Mouse (Mus musculus): ENCODE results near the gene Cntn6. TPM values are rescaled to one million over a fixed set of nuclear protein-coding genes. Genes with fewer than 3 reads are reported as not detected.

Cntn6 gene
- polyA plus RNA-seq, 1 experiment: not detected

DNA sequence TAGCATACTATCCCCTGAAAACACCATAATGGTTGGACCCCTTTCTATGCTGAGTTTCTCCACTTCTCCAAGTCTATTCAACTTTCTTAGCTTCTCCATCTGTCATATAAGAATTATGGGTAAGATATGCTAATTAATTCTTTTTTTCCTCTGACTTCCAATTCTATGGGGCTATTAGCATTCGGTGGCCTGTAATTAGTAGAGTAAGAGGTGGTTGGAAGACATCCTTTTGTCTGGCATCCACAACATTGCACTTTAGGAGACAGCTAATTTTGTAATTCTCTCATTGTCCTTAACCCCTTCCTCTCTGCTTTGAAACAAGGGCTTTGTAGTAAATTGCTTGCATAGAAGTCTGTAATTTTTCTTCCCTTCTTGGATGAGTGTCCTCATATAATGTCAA, 387.1 kb downstream of the Cntn6 start:
- WGBS: 62% methylated on average over 1 of the region's 1 CpGs
- no peak overlapping the region for H3K27ac ChIP-seq (ENCODE audit: insufficient read depth, low read length)

DNA sequence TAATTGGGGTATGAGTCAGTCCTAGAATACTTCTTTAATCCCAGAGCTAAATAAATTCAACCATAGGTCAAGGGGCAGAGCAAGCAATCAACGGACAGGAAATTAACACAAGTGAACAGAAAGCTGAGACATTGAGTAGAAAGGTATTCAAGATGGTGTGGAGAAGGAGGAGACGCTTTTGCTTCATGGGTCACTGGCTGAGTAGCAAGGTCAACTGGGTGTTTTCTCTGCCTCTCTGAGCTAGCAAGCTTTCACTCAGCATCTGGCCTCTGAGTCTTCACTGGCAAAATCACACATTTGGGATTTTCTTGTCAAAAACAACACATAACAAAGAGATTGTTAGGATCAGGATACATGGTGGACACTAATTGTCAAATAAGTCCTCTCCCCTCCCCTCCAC, 391.4 kb downstream of the Cntn6 start:
- no peak overlapping the region for H3K27ac ChIP-seq (ENCODE audit: insufficient read depth, low read length)
- WGBS: 80% methylated on average over 2 of the region's 2 CpGs
- no peak for DNase-seq (ENCODE audit: low read depth in 1 of 2, low spot score in 2 of 2)
- H3K4me1 ChIP-seq (ENCODE audit: control insufficient read depth, insufficient read depth, insufficient read length): no peaks in the 10 kb centered on the region
- no peaks in the 10 kb centered on the region for H3K27me3 ChIP-seq (ENCODE audit: control insufficient read depth, insufficient read depth, low read length)
- no peak overlapping the region for H3K4me3 ChIP-seq (ENCODE audit: extremely low read depth, insufficient read depth, insufficient read length)
- TF ChIP-seq POLR2A (IDR thresholded peaks at IDR 0.05; ENCODE audit: low read depth, low read length): no peak
- TF ChIP-seq CTCF (IDR thresholded peaks at IDR 0.05; ENCODE audit: extremely low read depth, insufficient read depth, insufficient read length, insufficient replicate concordance): no peak
- H3K36me3 ChIP-seq (ENCODE audit: control insufficient read depth, insufficient read depth, low read length): no peaks in the 10 kb centered on the region

More for the DNA sequence above, 387.1 kb downstream of the Cntn6 start:
- DNase-seq (ENCODE audit: low read depth in 1 of 2, low spot score in 2 of 2): no peak
- no peak for TF ChIP-seq CTCF (IDR thresholded peaks at IDR 0.05; ENCODE audit: extremely low read depth, insufficient read depth, insufficient read length, insufficient replicate concordance)
- TF ChIP-seq POLR2A (IDR thresholded peaks at IDR 0.05; ENCODE audit: low read depth, low read length): no peak
- Histone ChIP-seq H3K36me3 (ENCODE audit: control insufficient read depth, insufficient read depth, low read length) (no peaks in the 10 kb centered on the region), H3K27me3 (ENCODE audit: control insufficient read depth, insufficient read depth, low read length) (no peaks in the 10 kb centered on the region), H3K4me1 (ENCODE audit: control insufficient read depth, insufficient read depth, insufficient read length) (no peaks in the 10 kb centered on the region), H3K4me3 (ENCODE audit: extremely low read depth, insufficient read depth, insufficient read length) (no peak overlapping the region)

DNA sequence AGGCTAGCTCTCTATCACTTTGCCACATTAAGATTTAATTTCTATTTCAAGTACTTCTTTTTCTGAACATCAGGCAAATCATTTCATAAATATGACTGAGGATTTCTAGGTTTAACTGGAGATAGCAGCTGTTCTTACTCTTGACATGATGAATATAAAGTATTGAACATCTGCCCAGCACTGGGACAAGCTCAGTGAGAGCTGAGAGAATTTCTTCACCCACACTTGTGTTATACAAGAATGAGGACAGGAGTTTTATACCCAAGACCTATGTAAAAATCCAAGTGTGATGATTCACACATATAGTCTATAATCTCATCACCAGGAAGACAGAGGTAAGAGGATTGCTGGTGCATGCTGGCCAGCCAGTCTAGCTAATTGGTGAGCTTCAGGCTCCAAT, 393.2 kb downstream of the Cntn6 start:
- no peaks in the 10 kb centered on the region for H3K36me3 ChIP-seq (ENCODE audit: control insufficient read depth, insufficient read depth, low read length)
- no peak for DNase-seq (ENCODE audit: low read depth in 1 of 2, low spot score in 2 of 2)
- H3K4me3 ChIP-seq (ENCODE audit: extremely low read depth, insufficient read depth, insufficient read length): no peak overlapping the region
- H3K4me1 ChIP-seq (ENCODE audit: control insufficient read depth, insufficient read depth, insufficient read length): no peaks in the 10 kb centered on the region
- H3K27me3 ChIP-seq (ENCODE audit: control insufficient read depth, insufficient read depth, low read length): no peaks in the 10 kb centered on the region
- TF ChIP-seq CTCF (IDR thresholded peaks at IDR 0.05; ENCODE audit: extremely low read depth, insufficient read depth, insufficient read length, insufficient replicate concordance) (no peak), POLR2A (IDR thresholded peaks at IDR 0.05; ENCODE audit: low read depth, low read length) (no peak)
- H3K27ac ChIP-seq (ENCODE audit: insufficient read depth, low read length): no peak overlapping the region

DNA sequence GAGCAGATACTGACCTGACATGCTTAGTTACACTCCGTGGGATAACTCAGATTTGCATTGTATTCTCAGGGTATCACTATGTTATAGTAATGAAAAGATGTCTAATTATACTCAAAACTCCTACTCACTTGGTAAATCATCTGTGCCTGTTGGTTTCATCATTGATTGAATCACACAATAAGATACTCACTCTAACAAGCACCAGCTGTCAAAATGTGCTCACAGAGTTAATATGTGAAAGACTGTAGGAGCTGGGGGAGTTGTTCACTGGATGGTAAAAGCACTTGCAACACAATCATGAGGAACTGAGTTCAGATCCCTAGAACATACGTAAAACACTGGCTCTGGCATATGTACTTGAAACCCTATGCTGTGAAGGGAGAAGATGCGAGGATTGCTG, 398.5 kb downstream of the Cntn6 start:
- Histone ChIP-seq H3K36me3 (ENCODE audit: control insufficient read depth, insufficient read depth, low read length) (no peaks in the 10 kb centered on the region), H3K27ac (ENCODE audit: insufficient read depth, low read length) (no peak overlapping the region), H3K4me3 (ENCODE audit: extremely low read depth, insufficient read depth, insufficient read length) (no peak overlapping the region), H3K4me1 (ENCODE audit: control insufficient read depth, insufficient read depth, insufficient read length) (no peaks in the 10 kb centered on the region), H3K27me3 (ENCODE audit: control insufficient read depth, insufficient read depth, low read length) (no peaks in the 10 kb centered on the region)
- no peak for TF ChIP-seq POLR2A (IDR thresholded peaks at IDR 0.05; ENCODE audit: low read depth, low read length)
- TF ChIP-seq CTCF (IDR thresholded peaks at IDR 0.05; ENCODE audit: extremely low read depth, insufficient read depth, insufficient read length, insufficient replicate concordance): no peak
- no peak for DNase-seq (ENCODE audit: low read depth in 1 of 2, low spot score in 2 of 2)
- 87% methylated on average over 3 of the region's 3 CpGs for WGBS
